Mouse (Mus musculus) c-Kit-positive CD71-positive TER-119-negative erythroid progenitor cells, embryonic 14.5 days (primary cell): ENCODE measurements at regions not wholly inside any gene's neighbourhood (a gene's known extent, or its start where the extent isn't known, plus 50 kb on each side); places are given as distances from the start of the nearest gene placed in this dataset.

Source experiments
- DNase-seq: peaks from one replicate; pipeline ENCODE4 v3.0.0-alpha.2; 2013; ENCODE audit warnings: low read depth

DNA sequence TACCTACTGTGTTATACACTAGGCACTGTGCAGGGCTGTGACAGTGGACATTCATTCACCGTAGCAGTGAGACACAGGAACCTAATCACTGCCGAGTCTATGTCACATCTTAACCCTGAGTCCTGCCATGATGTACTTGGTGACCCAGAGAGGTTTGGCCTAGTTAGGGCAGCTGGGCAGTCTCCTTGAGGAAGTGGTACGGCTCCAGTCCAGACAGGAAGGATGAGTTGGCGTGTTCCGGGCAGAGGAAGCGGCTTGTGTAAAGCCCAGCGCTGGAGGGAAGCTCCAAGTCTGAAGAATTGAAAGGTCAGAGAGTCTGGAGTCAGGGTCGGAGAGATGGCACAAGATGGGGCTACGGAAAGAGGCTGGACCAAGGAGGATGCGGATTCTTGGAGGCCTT is 99.4 kb upstream of the Smim15 start:
- no peak for DNase-seq

- no peak for DNase-seq
These were observed 101.3 kb upstream of the Smim15 start for GRCm38 (mm10) chr13:107942979-107943378.

DNA sequence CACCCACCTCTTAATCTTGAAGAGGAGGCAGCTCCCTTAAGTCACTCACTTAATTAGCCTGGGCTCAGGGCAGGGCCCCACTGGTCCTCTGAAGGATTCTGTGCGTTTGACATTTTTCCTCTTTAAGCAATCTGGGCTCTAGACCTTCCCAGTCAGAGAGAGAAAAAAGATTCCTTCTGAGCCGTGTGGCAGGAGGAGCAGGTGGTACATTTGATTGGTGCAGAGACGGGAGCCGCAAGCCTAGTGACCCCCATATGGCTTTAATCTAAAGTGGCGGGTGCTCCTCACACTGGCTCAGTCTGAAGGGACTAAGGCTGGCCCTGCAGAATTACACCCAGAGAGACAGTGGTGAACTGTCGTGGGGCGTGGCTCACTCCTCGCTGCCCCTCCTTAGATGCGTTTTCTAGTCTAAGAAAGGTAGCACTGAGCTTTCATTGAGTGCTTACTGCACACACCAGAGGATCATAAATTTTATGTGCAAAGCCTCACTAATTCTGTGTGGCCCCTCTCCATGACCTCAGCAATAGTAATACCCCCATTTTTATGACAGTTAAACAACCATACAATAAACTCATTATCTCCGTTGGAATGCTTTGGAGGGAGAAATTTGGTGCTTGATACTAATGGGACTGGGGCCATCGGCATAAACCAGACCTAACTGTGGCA is 101.8 kb upstream of the Smim15 start:
- DNase-seq: no peak

DNA sequence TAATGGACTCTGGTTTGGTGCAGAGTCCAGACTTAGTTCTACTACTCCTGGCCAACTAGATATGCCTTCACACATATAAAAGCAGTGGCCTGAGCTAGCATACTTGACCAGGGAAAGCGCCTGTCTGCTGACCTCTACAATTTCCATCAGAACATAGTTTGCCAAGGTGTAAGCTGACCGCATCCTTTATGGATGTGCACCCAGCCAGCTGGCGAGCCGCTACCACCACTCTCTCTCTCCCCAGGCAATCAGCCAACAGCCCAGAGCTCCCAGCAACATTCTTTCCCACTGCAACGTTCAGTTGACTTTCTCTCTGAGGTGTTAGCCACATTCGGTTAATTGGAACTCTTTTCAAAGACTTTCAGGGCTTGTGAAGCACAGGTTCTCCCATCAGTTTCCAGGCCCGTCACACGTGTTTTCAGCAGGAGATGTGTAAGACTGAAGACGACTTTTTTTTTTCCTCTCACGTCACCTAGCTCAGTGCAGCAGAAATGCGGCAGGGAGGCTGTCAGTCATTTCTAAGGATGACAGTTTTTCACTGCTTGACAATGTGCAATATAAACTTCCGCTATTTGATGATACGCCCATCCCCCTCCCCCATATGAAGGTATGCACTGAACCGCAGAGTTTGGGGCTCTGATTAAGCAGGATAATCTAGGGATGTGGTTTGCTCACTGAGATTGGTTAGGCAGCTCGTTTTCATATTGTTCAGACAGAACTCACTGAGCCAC is 104.2 kb upstream of the Smim15 start:
- no peak for DNase-seq

GRCm38 (mm10) chr13:107935611-107936010 is 108.6 kb upstream of the Smim15 start:
- DNase-seq: no peak

DNA sequence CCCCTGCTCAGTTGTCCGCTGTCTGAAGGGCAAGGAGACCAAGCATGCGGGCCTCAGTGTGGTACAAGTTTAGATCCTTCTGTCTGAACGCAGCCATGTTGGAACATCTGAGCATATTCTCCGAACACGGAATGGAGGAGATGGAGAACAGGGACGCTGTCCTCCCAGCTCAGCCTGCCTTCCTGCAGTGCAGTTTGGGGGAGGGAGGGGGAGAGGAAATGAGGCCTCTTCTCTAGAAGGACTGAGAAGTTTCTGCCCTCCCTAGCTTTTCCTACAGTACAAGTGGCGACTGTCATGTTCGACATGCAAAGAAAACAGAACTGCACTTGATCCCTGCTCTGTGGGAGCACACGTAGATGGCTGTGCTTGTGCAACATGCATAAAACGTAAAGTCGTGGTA is 109.6 kb upstream of the Smim15 start:
- no peak for DNase-seq

- no peak for DNase-seq
These were observed 110.4 kb upstream of the Smim15 start for GRCm38 (mm10) chr13:107933598-107934571.

- no peak for DNase-seq
These were observed 111.7 kb upstream of the Smim15 start for GRCm38 (mm10) chr13:107932423-107933032.

GRCm38 (mm10) chr13:107931216-107931615 is 113.0 kb upstream of the Smim15 start:
- DNase-seq: no peak

- no peak for DNase-seq
These were observed 116.6 kb upstream of the Smim15 start for GRCm38 (mm10) chr13:107927499-107928215.

GRCm38 (mm10) chr13:107925470-107925869 is 118.8 kb upstream of the Smim15 start:
- no peak for DNase-seq

- no peak for DNase-seq
These were observed 120.8 kb upstream of the Smim15 start for GRCm38 (mm10) chr13:107923129-107924114.

DNA sequence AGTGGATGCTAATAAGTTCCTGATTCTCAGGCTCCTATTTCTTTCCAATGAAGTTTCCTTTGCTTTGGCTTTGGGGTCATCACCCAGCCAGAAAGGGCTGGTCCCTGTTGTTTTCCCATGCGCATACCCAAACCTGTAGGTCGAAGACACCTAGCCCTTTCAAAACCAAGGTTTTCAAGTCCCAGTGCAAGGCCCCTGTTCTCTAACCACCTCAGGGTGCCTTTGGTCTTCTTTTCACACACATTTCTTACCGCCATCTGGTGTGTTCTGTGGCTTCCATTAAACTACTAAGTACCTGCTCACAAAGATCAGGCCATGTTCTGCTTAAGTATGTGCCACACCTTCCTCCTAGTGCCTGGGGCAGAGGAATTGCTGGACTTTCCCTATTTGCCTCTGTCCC is 124.8 kb upstream of the Smim15 start:
- no peak for DNase-seq

GRCm38 (mm10) chr13:107918478-107918877 is 125.8 kb upstream of the Smim15 start:
- no peak for DNase-seq

DNA sequence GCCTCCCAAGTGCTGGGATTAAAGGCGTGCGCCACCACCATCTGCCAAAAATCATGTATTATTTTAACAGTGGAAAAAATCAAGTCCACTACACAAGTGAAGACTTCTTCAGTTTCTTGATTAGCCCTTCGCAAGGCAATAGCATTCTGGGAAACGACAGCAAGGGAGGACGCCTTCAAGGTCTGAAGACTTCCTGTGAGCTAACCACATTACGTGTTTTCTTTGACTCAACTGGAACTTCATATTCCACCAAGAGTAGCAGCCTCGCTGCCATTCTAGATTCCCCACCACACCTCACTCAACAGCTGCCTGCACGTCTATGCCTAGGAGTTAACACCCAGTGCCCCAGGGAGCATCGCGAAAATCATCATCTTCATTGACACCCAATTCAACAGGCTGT is 126.2 kb upstream of the Smim15 start:
- DNase-seq: no peak

DNA sequence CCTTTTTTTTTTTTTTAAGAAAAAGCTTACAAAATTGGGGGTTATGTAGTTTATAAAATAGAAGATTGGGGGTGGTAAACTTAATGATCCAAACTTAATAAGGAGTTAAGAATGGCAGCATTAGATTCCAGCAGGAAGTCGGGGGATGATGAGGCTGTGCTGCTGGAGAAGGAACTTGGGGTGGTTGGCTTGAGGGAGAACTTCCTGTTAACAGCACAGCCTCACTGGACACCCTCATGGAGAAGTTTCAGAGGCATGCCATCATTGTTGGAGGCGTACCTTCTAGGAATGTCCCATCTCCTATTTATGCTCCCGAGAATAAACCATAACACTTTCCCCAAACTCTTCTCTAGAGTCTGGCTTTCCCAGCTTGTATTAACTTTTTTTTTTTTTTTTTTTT is 126.7 kb upstream of the Smim15 start:
- DNase-seq: no peak

DNA sequence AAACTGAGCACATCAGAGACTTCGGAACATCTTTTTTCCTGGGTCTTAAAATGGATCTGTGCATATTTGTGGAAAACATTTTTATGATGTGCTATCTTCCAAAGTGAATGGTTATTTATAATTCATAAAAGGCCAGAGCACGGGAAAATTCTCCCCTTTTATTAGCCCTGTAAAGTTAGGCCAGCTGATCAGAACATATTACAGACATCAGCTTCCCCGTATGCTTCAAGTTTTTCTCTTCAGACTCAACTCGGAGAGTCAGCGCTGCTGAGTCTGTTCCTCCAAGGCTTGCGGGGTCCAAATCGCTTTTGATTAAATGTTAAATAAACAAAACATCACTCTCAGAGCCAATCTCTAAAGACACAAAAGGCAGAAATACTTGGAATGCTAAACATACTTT is 134.1 kb upstream of the Smim15 start:
- DNase-seq: no peak

GRCm38 (mm10) chr13:107909343-107910067 is 134.7 kb upstream of the Smim15 start:
- DNase-seq: no peak

GRCm38 (mm10) chr13:107907966-107908365 is 136.3 kb upstream of the Smim15 start:
- no peak for DNase-seq

- no peak for DNase-seq
These were observed 139.4 kb upstream of the Smim15 start for GRCm38 (mm10) chr13:107904851-107905250.
